Mouse (Mus musculus) stomach, embryonic 14.5 days (tissue): ENCODE data around the gene Gm44965. TPM values are rescaled to one million over a fixed set of nuclear protein-coding genes. Genes with fewer than 3 reads are reported as not detected.

Source experiments
- ATAC-seq: fragments of 200-750 bp; cut with Nextera tagmentation; 2 replicates; pipeline ENCODE4 v1.8.0; 2017; ENCODE audit warnings: low read depth, moderate TSS enrichment; ENCODE audit not compliant: insufficient number of reproducible peaks, insufficient read depth, low FRiP score
- H3K27ac ChIP-seq: fragments of 300-500 bp; sonication (generic); 2 replicates; pipeline ENCODE4 v1.5.1; 2014; ENCODE audit warnings: mild to moderate bottlenecking, low read length, moderate library complexity, mixed read lengths
- H3K27me3 ChIP-seq: fragments of 300-500 bp; sonication (generic); 2 replicates; pipeline ENCODE4 v1.6.1; 2014; ENCODE audit warnings: low read length, control low read depth, mixed read lengths; ENCODE audit not compliant: control insufficient read depth, insufficient read depth
- H3K36me3 ChIP-seq: fragments of 300-500 bp; sonication (generic); 2 replicates; pipeline ENCODE4 v1.6.1; 2014; ENCODE audit warnings: mild to moderate bottlenecking, control low read depth, low read length, moderate library complexity, mixed read lengths; ENCODE audit not compliant: control insufficient read depth, insufficient read depth
- H3K4me1 ChIP-seq: fragments of 300-500 bp; sonication (generic); 2 replicates; pipeline ENCODE4 v1.6.1; 2014; ENCODE audit warnings: low read length, control low read depth, mixed read lengths; ENCODE audit not compliant: control insufficient read depth, insufficient read depth
- H3K4me2 ChIP-seq: fragments of 300-500 bp; sonication (generic); replicated peaks from 2 replicates; pipeline ENCODE4 v1.6.1; 2014; ENCODE audit warnings: low read depth, low read length, control low read depth
- H3K4me3 ChIP-seq: fragments of 300-500 bp; sonication (generic); 2 replicates; pipeline ENCODE4 v1.5.1; 2014; ENCODE audit warnings: low read depth, low read length, control low read depth
- H3K9ac ChIP-seq: fragments of 300-500 bp; sonication (generic); replicated peaks from 2 replicates; pipeline ENCODE4 v1.6.1; 2014; ENCODE audit warnings: low read depth, mild to moderate bottlenecking, control low read depth, low read length, moderate library complexity, mixed read lengths
- H3K9me3 ChIP-seq: fragments of 300-500 bp; sonication (generic); 2 replicates; pipeline ENCODE4 v1.6.1; 2016; ENCODE audit warnings: low read depth, low read length, control low read depth; ENCODE audit not compliant: control insufficient read depth
- WGBS: fragments of 180-500 bp; shearing (Covaris S2); extraction: QIAGEN DNeasy Blood & Tissue Kit; methylation state at CpG from one replicate; pipeline ENCODE4 v1.1.7; 2014; 5-methylcytosine and 5-hydroxymethylcytosine counted together
- polyA plus RNA-seq: library from polyadenylated mRNA; unstranded; fragments of >200 nt; fragmentation: Nextera tagmentation; extraction: Ambion mirVana; gene quantifications from 2 replicates; pipeline ENCODE4 v1.2.1, GENCODE M21; 2014

Gm44965 gene
- polyA plus RNA-seq, 1 experiment from 2014 or later, result not detected

DNA sequence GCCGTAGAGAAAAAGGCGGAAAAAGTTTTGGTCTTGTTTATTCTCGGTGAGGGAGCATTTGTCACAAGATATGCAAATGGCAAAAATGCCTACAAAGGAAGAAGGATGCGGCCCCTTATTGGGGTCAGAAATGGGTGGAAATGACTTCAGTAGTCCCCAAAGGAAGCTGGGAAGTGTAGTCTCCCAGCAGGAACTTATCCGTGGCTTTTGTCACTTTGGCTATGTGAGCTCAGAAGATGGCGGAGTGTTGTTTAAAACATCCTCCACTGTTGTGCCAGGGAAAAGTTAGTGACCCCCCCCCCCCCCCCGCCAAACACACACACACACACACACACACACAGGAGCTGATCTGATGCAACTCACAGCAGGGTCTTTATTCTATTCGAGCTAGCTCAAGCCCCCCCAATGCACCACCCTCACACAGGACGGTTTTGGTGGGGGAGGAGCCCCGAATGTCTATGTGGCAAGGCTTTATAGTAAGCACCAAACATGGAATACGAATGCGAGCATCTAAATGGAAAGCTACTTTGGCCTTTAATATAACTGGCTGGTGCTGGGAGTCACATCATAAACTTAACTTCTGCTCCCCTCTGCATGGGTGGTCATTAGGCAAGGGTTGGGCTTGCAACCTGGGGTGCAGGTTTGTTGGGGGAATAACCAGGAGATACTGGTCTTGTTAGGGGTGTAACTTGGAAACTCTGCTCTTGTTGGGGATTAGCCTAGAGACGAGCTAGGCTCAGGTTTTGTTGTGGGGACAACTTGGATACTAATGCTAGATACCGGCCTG lies 38.4 kb upstream of the Gm44965 start:
- peak overlapping the region; percentile 77 for H3K9ac ChIP-seq
- H3K27me3 ChIP-seq, result no peaks in the 10 kb centered on the region
- peak overlapping the region; percentile 96 for H3K27ac ChIP-seq
- H3K4me1 ChIP-seq, result no peaks in the 10 kb centered on the region
- peak; percentile 74; the same call in 1 of the 2 replicates for ATAC-seq
- no peaks in the 10 kb centered on the region for H3K9me3 ChIP-seq
- peak overlapping the region; percentile 82 for H3K4me2 ChIP-seq
- H3K36me3 ChIP-seq, result no peaks in the 10 kb centered on the region
- peak overlapping the region; percentile 41 for H3K4me3 ChIP-seq
- 27% methylated on average over 14 of the region's 14 CpGs for WGBS

DNA sequence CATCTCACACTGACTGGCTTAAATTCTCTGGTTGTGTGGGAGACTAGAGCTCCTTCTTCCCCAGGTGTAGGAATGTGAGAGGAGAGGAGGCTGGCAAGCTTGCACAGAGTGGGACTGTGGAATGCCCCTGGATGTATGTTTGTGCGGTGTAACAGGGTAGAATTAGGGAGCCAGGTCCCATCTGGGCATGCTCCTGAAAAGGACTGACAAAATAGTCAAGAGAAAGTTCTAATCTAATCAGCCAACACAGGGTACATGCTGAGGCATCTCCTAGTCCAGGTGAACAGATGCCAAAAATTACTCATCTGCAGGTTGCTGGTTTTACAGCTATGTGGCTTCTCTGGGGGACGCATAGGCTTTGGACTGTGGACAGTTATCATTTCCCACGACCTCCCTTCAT lies 37.8 kb upstream of the Gm44965 start:
- Histone ChIP-seq H3K9ac (no peak overlapping the region), H3K36me3 (no peaks in the 10 kb centered on the region), H3K4me2 (no peak overlapping the region), H3K4me3 (no peak overlapping the region), H3K9me3 (no peaks in the 10 kb centered on the region), H3K27ac (no peak overlapping the region; the same call in 1 of the 2 replicates), H3K4me1 (no peaks in the 10 kb centered on the region), H3K27me3 (no peaks in the 10 kb centered on the region)
- no peak for ATAC-seq
- 84% methylated on average over 3 of the region's 3 CpGs for WGBS

DNA sequence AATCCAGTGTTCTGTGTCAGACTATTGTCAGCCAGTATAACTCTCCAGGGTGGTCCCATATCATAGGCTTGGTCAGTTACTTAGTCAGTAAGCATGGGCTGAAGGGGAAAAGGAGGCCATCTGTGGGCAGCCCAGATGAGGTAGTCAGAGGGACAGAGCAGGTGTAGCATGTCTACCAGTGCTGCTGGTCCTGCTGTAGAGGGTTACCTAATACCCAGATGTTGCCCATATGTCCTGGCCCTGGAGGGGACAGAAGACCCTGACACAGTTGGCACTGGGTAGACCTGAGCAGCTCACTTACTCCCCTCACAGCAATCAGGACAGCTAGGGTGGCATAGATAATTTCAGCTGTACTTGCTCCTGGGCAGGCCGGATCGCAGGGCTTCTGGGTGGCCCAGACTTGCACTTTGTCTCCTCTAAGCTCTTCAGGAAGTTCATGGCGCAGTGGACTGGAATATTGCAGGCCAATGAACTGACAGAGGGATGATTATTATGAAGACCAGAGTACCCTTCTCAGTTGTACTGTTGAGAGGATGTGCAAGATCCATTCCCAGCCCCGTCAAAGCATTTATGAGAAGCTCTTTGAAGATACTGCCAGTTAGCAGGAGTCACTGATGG lies 27.9 kb upstream of the Gm44965 start:
- Histone ChIP-seq H3K9ac (no peak overlapping the region), H3K27ac (peak overlapping the region; percentile 48; the same call in 1 of the 2 replicates), H3K4me3 (no peak overlapping the region), H3K27me3 (no peaks in the 10 kb centered on the region), H3K36me3 (no peaks in the 10 kb centered on the region), H3K4me1 (peaks cover 21% of the 10 kb centered on the region; the same call in 1 of the 2 replicates), H3K9me3 (no peaks in the 10 kb centered on the region), H3K4me2 (no peak overlapping the region)
- ATAC-seq, result no peak
- 77% methylated on average over 4 of the region's 4 CpGs for WGBS

DNA sequence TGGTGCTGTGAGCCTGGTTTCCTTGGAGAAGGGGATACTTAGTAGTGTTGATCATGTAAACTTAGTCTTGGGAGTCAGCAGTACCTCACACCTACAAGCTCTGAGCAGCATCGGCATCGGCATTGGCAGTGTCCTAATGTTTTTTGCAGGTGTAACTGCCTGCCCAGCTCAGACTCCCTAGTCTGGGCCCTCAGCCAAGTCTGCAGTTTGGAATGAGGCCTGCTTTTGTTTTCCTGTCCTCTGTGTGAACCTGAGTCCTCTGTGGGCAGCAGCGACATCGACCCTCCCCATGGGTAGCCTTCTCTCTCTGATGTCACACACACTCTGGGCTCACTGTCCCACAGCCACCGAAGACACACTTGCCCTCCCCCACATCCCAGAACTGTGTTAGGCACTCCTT lies 27.4 kb upstream of the Gm44965 start:
- no peaks in the 10 kb centered on the region for H3K9me3 ChIP-seq
- no peak overlapping the region for H3K4me3 ChIP-seq
- no peak overlapping the region for H3K4me2 ChIP-seq
- H3K36me3 ChIP-seq, result no peaks in the 10 kb centered on the region
- no peak overlapping the region; the same call in 1 of the 2 replicates for H3K27ac ChIP-seq
- ATAC-seq, result peak; percentile 33; the same call in 1 of the 2 replicates
- no peaks in the 10 kb centered on the region for H3K27me3 ChIP-seq
- 20% methylated on average over 5 of the region's 5 CpGs for WGBS
- no peak overlapping the region for H3K9ac ChIP-seq
- H3K4me1 ChIP-seq, result peaks cover 22% of the 10 kb centered on the region; the same call in 1 of the 2 replicates

DNA sequence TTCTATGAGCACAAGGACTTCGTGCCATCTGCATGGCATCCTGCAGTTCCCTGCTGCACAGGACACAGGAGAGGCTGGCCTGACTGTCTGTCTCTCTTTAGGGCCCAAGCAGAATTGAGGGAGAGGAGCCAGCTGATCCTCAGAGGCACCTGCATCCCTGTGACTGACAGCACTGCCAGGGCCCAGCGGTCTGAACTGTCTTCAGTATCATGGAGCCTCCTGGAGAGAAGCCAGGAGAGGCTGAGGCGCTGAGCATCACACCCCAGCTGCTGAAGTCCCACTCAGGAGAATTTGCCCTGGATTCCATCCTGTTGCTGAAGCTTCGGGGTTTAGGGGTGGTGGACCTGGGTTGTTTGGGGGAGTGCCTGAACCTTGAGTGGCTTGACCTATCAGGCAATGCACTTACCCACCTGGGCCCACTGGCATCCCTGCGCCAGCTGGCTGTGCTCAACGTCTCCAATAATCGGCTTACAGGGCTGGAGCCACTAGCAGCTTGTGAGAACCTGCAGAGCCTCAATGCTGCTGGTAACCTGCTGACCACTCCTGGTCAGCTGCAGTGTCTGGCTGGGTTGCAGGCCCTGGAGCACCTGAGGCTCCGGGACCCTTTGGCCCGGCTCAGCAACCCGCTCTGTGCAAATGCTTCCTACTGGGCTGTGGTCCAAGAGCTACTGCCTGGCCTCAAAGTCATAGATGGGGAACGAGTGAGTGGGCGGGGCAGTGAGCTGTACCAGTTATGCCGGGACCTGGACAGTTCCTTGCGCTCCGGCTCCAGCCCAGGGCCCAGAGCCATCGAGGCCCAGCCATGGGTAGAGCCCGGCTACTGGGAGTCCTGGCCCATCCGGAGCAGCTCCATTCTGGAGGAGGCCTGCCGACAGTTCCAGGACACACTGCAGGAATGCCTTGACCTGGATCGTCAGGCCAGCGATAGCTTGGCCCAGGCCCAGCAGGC lies 25.4 kb upstream of the Gm44965 start:
- Histone ChIP-seq H3K4me1 (peaks cover 38% of the 10 kb centered on the region; the same call in 1 of the 2 replicates), H3K9ac (no peak overlapping the region), H3K9me3 (no peaks in the 10 kb centered on the region), H3K36me3 (no peaks in the 10 kb centered on the region), H3K27me3 (no peaks in the 10 kb centered on the region), H3K27ac (peak overlapping the region; percentile 44; the same call in 1 of the 2 replicates), H3K4me2 (no peak overlapping the region), H3K4me3 (no peak overlapping the region)
- 60% methylated on average over 21 of the region's 21 CpGs for WGBS
- no peak for ATAC-seq

DNA sequence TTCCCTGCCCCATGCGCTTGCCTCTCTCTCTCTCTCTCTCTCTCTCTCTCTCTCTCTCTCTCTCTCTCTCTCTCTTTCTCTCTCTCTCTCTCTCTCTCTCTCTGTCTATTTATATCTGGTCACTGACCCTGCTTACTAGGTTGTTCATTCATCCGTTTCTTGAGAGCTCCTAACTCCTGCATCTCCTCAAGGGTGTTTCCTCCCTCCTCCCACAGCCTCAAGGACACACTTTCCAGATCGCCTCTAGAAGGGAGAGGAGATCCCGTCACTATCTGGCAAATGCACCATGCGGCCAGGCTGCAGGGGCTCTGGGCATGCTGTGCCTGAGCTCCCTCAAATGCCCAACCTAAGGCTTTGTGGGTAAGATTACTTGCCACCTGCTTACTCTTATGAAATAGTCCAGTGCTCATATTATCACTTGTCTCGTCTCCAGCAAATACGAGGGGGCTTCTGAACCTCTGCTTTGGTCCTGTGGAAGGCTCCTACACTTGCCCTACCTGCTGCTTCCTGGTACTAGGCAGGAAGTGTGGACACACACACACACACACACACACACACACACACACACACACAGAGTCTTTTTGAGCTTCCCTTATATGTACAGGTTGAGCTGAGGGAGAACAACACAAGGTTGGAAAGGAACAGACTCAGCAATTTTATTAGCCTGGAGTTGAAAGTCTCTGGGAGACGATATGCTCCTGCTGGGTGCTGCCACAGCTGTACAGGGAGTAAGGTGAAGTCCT lies 24.5 kb upstream of the Gm44965 start:
- no peak overlapping the region for H3K4me2 ChIP-seq
- no peak overlapping the region for H3K27ac ChIP-seq
- H3K4me3 ChIP-seq, result no peak overlapping the region
- no peak for ATAC-seq
- no peaks in the 10 kb centered on the region for H3K36me3 ChIP-seq
- H3K4me1 ChIP-seq, result peaks cover 39% of the 10 kb centered on the region; the same call in 1 of the 2 replicates
- no peak overlapping the region for H3K9ac ChIP-seq
- no peaks in the 10 kb centered on the region for H3K27me3 ChIP-seq
- 62% methylated on average over 8 of the region's 8 CpGs for WGBS
- H3K9me3 ChIP-seq, result no peaks in the 10 kb centered on the region

DNA sequence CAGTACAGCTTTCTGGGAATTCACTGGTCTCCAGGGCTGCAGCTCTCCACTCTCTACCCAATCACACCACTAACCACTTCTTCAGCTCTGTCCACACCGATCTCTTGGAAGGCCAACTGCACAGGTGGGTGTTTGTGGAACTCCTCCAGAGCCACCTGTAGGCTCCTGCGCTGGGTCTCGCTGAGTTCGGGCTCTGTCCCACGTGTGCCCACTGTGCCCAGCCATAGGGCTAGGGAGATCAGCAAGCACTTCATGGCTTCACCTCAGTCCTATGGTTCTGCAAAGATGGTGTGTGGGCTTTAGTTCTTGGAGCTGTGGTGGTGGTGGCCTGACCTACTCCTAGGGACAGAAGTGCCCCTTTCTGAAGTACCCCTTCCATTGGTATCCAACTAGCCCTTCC lies 21.7 kb upstream of the Gm44965 start:
- H3K27ac ChIP-seq, result peak overlapping the region; percentile 53
- H3K27me3 ChIP-seq, result no peaks in the 10 kb centered on the region
- ATAC-seq, result no peak
- peak overlapping the region; percentile 13; the same call in 1 of the 2 replicates for H3K4me3 ChIP-seq
- H3K9ac ChIP-seq, result no peak overlapping the region
- peaks cover 33% of the 10 kb centered on the region; the same call in 1 of the 2 replicates for H3K4me1 ChIP-seq
- no peaks in the 10 kb centered on the region for H3K36me3 ChIP-seq
- H3K4me2 ChIP-seq, result peak overlapping the region; percentile 39
- H3K9me3 ChIP-seq, result no peaks in the 10 kb centered on the region
- WGBS, result 95% methylated on average over 5 of the region's 5 CpGs
